Mouse (Mus musculus) myocyte (in vitro differentiated cells): ENCODE measurements around the gene Cacna1g.

ENCODE experiments used
- CEBPB ChIP-seq: IDR thresholded peaks from 2 replicates; pipeline ENCODE4 v1.6.1; 2011; ENCODE audit warnings: mild to moderate bottlenecking, moderate library complexity; ENCODE audit not compliant: poor library complexity, insufficient read depth, severe bottlenecking
- E2F4 ChIP-seq: IDR thresholded peaks from one replicate; pipeline ENCODE4 v1.6.1; 2011; ENCODE audit warnings: mild to moderate bottlenecking, control low read depth, moderate library complexity; ENCODE audit not compliant: insufficient read depth
- POLR2AphosphoS2 ChIP-seq: IDR thresholded peaks from one replicate; pipeline ENCODE4 v1.6.1; 2011; ENCODE audit warnings: low read depth, control low read depth; ENCODE audit not compliant: insufficient read length

- TF ChIP-seq POLR2AphosphoS2 (no peak), E2F4 (no peak), CEBPB (no peak)
Observed at GRCm38 (mm10) chr11:94449886-94450285, 24.1 kb downstream of the Cacna1g start.
